Mouse (Mus musculus) hindbrain, embryonic 16.5 days (tissue): ENCODE results near the gene Slc35c1. TPM values are rescaled to one million over a fixed set of nuclear protein-coding genes. Genes with fewer than 3 reads are reported as not detected.

Source experiments
- ATAC-seq: fragments of 200-750 bp; cut with Nextera tagmentation; 2 replicates; pipeline ENCODE4 v1.8.0; 2017; ENCODE audit warnings: moderate TSS enrichment, moderate library complexity
- H3K27ac ChIP-seq: fragments of 300-500 bp; sonication (generic); 2 replicates; pipeline ENCODE4 v1.5.1; 2014; ENCODE audit warnings: low read depth, mild to moderate bottlenecking, control low read depth, low read length, moderate library complexity
- H3K27me3 ChIP-seq: fragments of 300-500 bp; sonication (generic); replicated peaks from 2 replicates; pipeline ENCODE4 v1.6.1; 2014; ENCODE audit warnings: low read length; ENCODE audit not compliant: control insufficient read depth, insufficient read depth
- H3K36me3 ChIP-seq: fragments of 300-500 bp; sonication (generic); 2 replicates; pipeline ENCODE4 v1.6.1; 2014; ENCODE audit warnings: mild to moderate bottlenecking, low read length, moderate library complexity, mixed read lengths; ENCODE audit not compliant: control insufficient read depth, insufficient read depth
- H3K4me1 ChIP-seq: fragments of 300-500 bp; sonication (generic); 2 replicates; pipeline ENCODE4 v1.6.1; 2014; ENCODE audit warnings: low read depth, low read length; ENCODE audit not compliant: control insufficient read depth, insufficient read depth
- H3K4me2 ChIP-seq: fragments of 300-500 bp; sonication (generic); 2 replicates; pipeline ENCODE4 v1.6.1; 2014; ENCODE audit warnings: mild to moderate bottlenecking, low read length, control low read depth, moderate library complexity
- H3K4me3 ChIP-seq: fragments of 300-500 bp; sonication (generic); 2 replicates; pipeline ENCODE4 v1.5.1; 2014; ENCODE audit warnings: mild to moderate bottlenecking, low read length, control low read depth, moderate library complexity
- H3K9ac ChIP-seq: fragments of 300-500 bp; sonication (generic); 2 replicates; pipeline ENCODE4 v1.6.1; 2014; ENCODE audit warnings: low read depth, mild to moderate bottlenecking, control low read depth, low read length, moderate library complexity
- H3K9me3 ChIP-seq: fragments of 300-500 bp; sonication (generic); 2 replicates; pipeline ENCODE4 v1.6.1; 2014; ENCODE audit warnings: mild to moderate bottlenecking, low read length, moderate library complexity; ENCODE audit not compliant: control insufficient read depth
- WGBS: fragments of 180-500 bp; shearing (Covaris S2); extraction: QIAGEN DNeasy Blood & Tissue Kit; methylation state at CpG from one replicate; pipeline ENCODE4 v1.1.7; 2014; 5-methylcytosine and 5-hydroxymethylcytosine counted together
- polyA plus RNA-seq: library from polyadenylated mRNA; unstranded; fragments of >200 nt; fragmentation: Nextera tagmentation; extraction: Ambion mirVana; gene quantifications from 2 replicates; pipeline ENCODE4 v1.2.1, GENCODE M21; 2015

The Slc35c1 gene
- polyA plus RNA-seq, 1 experiment from 2014 or later, result 18.9 TPM

DNA sequence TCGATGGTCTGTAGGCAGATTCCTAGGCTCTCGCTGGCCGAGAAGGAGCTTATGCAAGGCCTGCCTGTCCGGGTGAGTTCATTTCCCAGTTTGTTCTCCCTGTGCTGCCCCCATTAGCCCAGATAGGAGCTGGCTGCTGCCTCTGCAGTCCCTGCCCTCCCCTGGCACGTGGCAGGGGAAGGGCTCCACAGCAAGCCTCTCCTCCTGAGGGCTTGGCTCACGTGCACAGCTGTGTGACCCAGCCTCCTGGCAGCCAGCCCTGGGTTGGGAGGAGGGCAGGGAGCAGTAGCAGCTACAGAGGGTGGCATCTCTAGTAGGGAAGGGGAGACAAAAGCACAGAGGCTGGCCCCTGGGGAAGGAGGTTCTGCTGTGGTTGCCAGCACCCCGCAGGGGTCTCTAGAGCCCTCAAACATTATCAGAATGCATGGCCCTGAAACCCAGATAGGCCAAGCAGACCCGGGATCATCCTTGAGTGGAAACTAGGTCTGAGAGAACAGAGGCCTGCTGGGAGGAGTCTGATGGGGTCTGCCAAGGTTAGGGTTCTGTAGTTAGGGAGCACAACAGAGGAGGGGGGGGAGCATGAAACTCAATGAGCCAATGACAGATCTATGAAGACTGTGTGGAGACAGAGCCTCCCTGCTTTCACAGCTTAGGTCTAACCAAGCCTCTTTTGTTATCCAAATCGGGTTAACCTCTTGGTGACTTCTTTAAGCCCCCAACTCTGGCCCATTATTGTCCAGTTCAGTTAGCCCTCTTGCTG is 36.5 kb downstream of the Slc35c1 start:
- Histone ChIP-seq H3K9ac (no peak overlapping the region), H3K9me3 (no peaks in the 10 kb centered on the region), H3K27me3 (no peaks in the 10 kb centered on the region), H3K4me3 (no peak overlapping the region), H3K4me2 (no peak overlapping the region), H3K36me3 (peaks cover 34% of the 10 kb centered on the region), H3K27ac (peak overlapping the region; percentile 82), H3K4me1 (peaks cover 41% of the 10 kb centered on the region)
- WGBS, result 49% methylated on average over 9 of the region's 9 CpGs
- peak; percentile 63 for ATAC-seq

- no peak for ATAC-seq
- Histone ChIP-seq H3K36me3 (peaks cover 34% of the 10 kb centered on the region), H3K4me1 (peaks cover 39% of the 10 kb centered on the region)
Observed at GRCm38 (mm10) chr2:92423156-92423555, 37.2 kb downstream of the Slc35c1 start.

GRCm38 (mm10) chr2:92422388-92423135 is 37.8 kb downstream of the Slc35c1 start:
- Histone ChIP-seq H3K36me3 (peaks cover 34% of the 10 kb centered on the region), H3K4me2 (no peak overlapping the region), H3K9me3 (no peaks in the 10 kb centered on the region), H3K4me1 (peaks cover 33% of the 10 kb centered on the region), H3K27ac (no peak overlapping the region), H3K4me3 (no peak overlapping the region), H3K9ac (no peak overlapping the region), H3K27me3 (no peaks in the 10 kb centered on the region)
- no peak for ATAC-seq
- 72% methylated on average over 10 of the region's 10 CpGs for WGBS

More at GRCm38 (mm10) chr2:92423156-92423555, 37.2 kb downstream of the Slc35c1 start:
- H3K27ac ChIP-seq, result peak overlapping the region; percentile 82; the same call in 1 of the 2 replicates
- no peak overlapping the region for H3K4me2 ChIP-seq
- 92% methylated on average over 9 of the region's 9 CpGs for WGBS
- H3K4me3 ChIP-seq, result no peak overlapping the region
- H3K27me3 ChIP-seq, result no peaks in the 10 kb centered on the region
- no peaks in the 10 kb centered on the region for H3K9me3 ChIP-seq
- no peak overlapping the region for H3K9ac ChIP-seq

DNA sequence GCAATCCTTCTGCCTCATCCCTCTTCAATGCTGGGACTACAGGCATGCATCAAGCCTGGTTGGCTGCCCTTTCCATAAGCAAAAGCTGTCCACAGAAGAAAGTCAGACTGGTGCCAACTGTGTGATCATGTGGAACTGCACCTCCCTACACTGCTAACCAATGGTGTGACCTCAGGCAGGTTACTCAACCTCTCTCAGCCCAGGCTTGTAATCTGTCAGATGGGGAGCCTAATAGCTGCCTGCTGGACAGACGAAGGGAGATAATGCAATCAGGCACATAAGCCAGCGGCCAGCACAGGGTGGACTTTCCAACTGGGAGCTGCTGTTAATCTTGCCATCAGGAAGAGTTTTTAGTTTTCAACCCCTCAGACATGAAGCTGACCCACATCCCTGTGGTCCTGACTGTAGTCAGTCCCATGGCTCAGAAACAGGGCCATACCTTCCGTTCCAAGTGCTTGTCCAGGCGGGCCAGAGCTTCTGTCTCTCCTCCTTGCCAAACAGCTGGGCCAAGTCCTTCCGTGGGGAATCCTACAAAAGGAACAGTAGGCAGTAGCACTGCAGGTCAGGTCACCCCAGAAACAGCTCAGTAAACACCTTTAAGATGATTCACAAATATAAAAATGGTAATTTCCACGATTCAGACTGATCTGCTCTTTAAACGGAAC is 38.5 kb downstream of the Slc35c1 start:
- H3K4me2 ChIP-seq, result no peak overlapping the region
- H3K36me3 ChIP-seq, result peaks cover 34% of the 10 kb centered on the region
- no peak overlapping the region for H3K27ac ChIP-seq
- no peaks in the 10 kb centered on the region for H3K27me3 ChIP-seq
- H3K4me1 ChIP-seq, result peaks cover 27% of the 10 kb centered on the region
- no peak overlapping the region for H3K4me3 ChIP-seq
- 94% methylated on average over 7 of the region's 7 CpGs for WGBS
- H3K9ac ChIP-seq, result no peak overlapping the region
- H3K9me3 ChIP-seq, result no peaks in the 10 kb centered on the region
- no peak for ATAC-seq

- Histone ChIP-seq H3K4me1 (no peaks in the 10 kb centered on the region), H3K9ac (no peak overlapping the region), H3K4me2 (no peak overlapping the region), H3K27me3 (no peaks in the 10 kb centered on the region), H3K9me3 (no peaks in the 10 kb centered on the region), H3K36me3 (peaks cover 60% of the 10 kb centered on the region), H3K4me3 (no peak overlapping the region), H3K27ac (no peak overlapping the region)
- ATAC-seq, result no peak
- WGBS, result 93% methylated on average over 10 of the region's 10 CpGs
Observed at GRCm38 (mm10) chr2:92411705-92412104, 48.6 kb downstream of the Slc35c1 start.

- H3K36me3 ChIP-seq, result peaks cover 56% of the 10 kb centered on the region
- 94% methylated on average over 18 of the region's 18 CpGs for WGBS
Observed at GRCm38 (mm10) chr2:92408309-92409045, 51.9 kb downstream of the Slc35c1 start.

DNA sequence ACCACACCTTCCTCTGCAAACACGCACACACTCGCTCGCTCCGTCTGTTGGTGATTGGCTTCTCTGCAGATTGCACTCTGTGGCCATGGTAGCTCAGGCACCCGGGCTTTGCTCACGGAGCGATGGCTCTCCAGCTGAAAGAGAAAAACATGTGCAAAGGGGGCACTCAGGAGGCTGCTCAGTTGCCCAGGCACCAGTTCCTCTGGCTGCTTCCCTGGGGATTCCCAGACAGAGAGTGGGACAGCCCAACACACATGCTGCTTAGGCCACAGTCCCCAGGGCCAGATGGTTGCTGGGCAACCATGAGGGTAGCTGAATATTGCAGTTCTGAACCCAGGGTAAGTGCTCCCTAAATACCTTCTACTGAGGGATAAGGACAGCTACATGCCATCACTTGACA is 54.7 kb downstream of the Slc35c1 start:
- Histone ChIP-seq H3K9me3 (no peaks in the 10 kb centered on the region), H3K4me1 (peaks cover 8% of the 10 kb centered on the region; the same call in 1 of the 2 replicates), H3K27ac (no peak overlapping the region), H3K27me3 (no peaks in the 10 kb centered on the region), H3K9ac (no peak overlapping the region), H3K4me2 (no peak overlapping the region), H3K36me3 (peaks cover 30% of the 10 kb centered on the region), H3K4me3 (no peak overlapping the region)
- 45% methylated on average over 7 of the region's 7 CpGs for WGBS
- ATAC-seq, result no peak

More at GRCm38 (mm10) chr2:92408309-92409045, 51.9 kb downstream of the Slc35c1 start:
- peaks cover 2% of the 10 kb centered on the region; the same call in 1 of the 2 replicates for H3K4me1 ChIP-seq
- no peak for ATAC-seq
- H3K4me3 ChIP-seq, result no peak overlapping the region
- H3K9me3 ChIP-seq, result no peaks in the 10 kb centered on the region
- H3K27ac ChIP-seq, result no peak overlapping the region
- no peak overlapping the region for H3K4me2 ChIP-seq
- no peak overlapping the region for H3K9ac ChIP-seq
- no peaks in the 10 kb centered on the region for H3K27me3 ChIP-seq

DNA sequence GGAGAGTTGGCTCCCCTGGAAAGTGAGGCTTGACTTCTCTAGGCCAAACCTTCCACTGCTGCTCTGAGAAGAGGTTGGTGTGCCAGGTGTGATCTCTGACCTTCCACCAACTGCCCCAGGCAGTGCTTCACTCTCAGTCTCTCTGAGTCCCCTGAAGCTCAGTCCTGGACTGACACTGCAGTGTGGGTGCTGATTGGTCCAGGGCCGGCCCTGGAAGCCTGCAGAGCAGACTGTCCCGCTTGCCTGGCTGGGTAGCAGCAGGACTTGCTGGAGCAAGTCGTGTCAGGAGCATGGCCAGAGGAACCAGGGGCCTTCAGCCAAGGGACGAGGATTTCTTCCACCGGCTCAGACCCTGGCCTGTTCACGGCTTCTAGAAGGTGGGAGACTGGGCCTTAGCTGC is 55.6 kb downstream of the Slc35c1 start:
- no peaks in the 10 kb centered on the region for H3K27me3 ChIP-seq
- no peak overlapping the region for H3K4me3 ChIP-seq
- no peaks in the 10 kb centered on the region for H3K9me3 ChIP-seq
- H3K9ac ChIP-seq, result no peak overlapping the region
- peaks cover 25% of the 10 kb centered on the region for H3K36me3 ChIP-seq
- no peak for ATAC-seq
- 85% methylated on average over 6 of the region's 6 CpGs for WGBS
- no peak overlapping the region for H3K27ac ChIP-seq
- H3K4me2 ChIP-seq, result no peak overlapping the region
- H3K4me1 ChIP-seq, result peaks cover 11% of the 10 kb centered on the region; the same call in 1 of the 2 replicates
